Mouse (Mus musculus): ENCODE measurements around the gene Gm15262. TPM values are rescaled to one million over a fixed set of nuclear protein-coding genes. Genes with fewer than 3 reads are reported as not detected.
A peak's percentile ranks its signal among the peaks of the same experiment; 100 is the strongest.
"Not testable (repeated sequence)": the region's sequence is repeated elsewhere in the genome, so short reads cannot be mapped to it uniquely, and the experiment has no call there.

Gm15262 gene
- not detected in 2 replicates for polyA plus RNA-seq (2012; rRNA removed)

DNA sequence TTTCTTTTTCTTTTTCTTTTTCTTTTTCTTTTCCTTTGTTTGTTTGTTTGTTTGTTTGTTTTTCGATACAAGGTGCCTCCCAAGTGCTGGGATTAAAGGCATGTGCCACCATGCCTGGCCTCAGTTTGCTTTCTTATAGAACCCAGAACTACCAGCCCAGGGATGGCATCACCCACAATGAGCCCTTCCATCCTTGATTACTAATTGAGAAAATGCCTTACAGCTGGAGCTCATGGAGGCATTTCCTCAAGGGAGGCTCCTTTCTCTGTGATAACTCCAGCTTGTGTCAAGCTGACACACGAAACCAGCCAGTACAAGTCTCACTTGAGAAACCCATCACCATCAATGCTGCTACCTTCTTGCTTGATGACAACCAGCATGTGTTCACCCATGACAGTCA lies at the start of gene Gm15262:
Gene Gm15262 (plus strand): TSS at position 301 of the 400 bp plus-strand sequence.
- WGBS: 62% methylated on average over 2 of the region's 2 CpGs
- not testable (repeated sequence) for DNase-seq (ENCODE audit: low read depth, low spot score)

DNA sequence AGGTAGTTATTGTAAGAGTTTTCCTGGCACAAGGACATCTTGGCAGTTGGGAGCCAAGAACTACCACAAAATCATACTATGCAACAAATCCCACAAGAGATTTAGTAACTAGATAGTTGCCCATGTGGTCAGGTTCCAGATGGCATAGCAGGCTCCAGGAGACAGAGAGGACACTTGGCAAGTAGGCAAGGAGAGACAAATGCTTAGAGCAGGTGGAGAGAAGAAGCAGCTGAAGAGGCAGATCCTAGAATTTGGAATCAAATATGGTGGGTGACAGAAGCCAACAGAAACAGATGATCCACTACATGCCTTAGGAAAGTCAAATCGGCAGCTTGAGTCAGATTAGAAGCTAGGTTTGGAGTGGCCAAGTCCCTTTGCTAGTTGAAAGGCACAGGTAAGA lies 20.9 kb downstream of the Gm15262 start:
- 87% methylated on average over 1 of the region's 1 CpGs for WGBS
- DNase-seq (ENCODE audit: low read depth, low spot score): no peak

DNA sequence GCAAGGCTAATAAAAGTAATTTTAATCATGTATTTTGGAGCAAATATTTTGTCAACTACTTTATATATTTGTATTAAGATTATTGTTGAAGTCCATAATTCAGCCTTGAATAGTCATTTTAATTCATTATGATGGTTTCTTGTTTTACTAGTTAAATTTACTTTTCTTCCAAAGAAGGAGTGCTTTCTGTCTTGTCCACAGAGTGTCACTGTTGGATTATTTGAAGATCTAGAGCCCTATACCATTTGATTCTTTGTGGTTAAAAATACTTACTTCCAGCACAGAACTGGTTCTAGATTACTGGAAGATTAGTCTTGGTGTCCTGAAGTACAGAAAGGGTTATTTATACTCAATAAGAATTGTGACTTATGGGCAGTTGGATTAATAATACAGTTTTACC lies 29.2 kb downstream of the Gm15262 start:
- DNase-seq (ENCODE audit: low read depth, low spot score): no peak

DNA sequence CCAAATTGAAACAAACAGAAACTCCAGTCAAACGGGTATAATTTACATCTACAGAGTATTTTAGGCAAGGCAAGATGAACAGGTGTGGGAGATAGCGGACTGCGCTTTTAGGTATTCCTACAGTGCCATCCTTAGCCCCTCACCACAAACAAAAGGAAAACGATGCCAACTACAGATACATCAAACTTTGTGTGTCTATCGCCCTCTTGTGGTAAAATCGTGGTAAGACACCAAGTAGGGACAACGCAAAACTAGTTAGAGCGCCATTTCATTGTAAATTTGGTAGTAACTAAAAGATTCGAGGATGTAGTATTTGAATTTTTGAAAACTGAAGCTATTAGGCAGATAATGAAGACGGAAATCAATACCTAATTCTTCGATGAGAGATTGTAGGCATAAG lies 83.7 kb downstream of the Gm15262 start:
- 43% methylated on average over 11 of the region's 11 CpGs for WGBS
- no peak for DNase-seq (ENCODE audit: low read depth, low spot score)

DNA sequence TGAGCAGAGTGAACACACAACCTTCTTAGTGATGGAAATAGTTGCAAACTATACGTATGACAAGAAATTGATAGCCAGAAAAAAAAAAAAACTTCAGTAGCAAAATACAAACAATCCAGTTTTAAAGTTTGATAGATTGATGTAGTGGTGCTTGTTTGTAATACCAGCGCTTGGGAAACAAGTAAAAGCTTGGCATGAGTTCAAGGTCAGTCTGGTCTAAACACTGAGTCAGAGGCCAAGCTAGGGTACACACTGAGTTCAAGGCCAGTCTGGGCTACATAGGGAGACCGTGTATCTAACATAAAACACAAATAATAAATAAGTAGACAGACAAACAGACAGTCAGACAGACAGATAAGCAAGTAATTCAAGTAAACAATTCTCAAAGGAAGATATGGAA lies 84.2 kb downstream of the Gm15262 start:
- no peak for DNase-seq (ENCODE audit: low read depth, low spot score)
- 49% methylated on average over 3 of the region's 3 CpGs for WGBS

DNA sequence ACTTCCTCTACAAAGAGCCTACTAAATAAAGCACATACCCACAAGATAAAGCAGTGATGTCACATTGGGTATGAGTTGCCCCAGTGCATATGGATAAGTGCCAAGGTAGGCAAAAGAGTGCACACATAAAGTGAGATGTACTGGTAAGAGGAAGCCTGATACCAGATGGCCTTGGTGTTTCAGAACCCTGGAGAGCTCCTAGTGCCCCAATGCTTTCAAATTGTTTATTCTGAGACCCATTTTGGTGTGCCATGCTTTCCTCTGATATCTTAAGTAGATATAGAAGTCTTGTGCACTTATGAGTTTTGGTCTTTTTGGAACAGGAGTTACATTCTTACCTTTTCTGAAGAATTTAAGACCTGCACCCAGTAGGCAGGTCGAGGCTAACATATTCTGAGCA lies 88.3 kb downstream of the Gm15262 start:
- no peak for DNase-seq (ENCODE audit: low read depth, low spot score)
- WGBS: 37% methylated on average over 1 of the region's 1 CpGs

DNA sequence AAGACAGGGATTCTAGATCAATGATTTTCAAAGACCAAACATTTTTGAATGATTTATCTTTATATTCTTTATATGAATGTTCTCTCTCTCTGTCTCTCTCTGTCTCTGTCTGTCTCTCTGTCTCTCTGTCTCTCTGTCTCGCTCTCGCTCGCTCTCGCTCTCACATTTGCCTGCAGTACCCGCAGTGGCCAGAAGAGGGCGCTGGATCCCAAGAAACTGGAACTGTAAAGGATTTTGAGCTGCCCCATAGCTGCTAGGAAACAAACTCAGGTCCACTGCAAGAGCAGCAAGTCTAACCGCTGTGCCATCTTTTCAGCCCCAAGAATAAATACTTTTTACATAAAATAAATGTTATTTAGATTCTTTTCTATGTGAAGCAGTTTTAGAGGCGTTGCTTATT lies 98.5 kb downstream of the Gm15262 start:
- no peak for DNase-seq (ENCODE audit: low read depth, low spot score)
- 52% methylated on average over 8 of the region's 8 CpGs for WGBS

DNA sequence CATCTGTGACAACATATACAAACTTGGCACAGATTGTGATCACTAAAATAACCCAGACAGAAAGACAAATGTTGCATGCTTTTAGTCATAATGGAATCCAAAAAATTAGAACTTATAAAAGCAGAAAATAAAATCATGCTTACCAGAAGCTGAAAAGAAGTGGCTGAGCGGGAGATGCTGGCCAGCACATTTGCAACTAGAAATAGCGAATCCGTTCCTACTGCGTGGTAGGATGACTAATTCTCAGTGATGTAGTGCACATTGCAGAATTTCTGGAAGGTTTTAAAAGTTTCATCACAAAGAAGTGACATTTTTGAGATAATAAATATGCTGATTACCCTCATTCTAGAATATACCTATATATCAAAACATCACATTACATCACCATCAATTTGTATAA lies 100.7 kb downstream of the Gm15262 start:
- WGBS: 88% methylated on average over 4 of the region's 4 CpGs
- no peak for DNase-seq (ENCODE audit: low read depth, low spot score)

DNA sequence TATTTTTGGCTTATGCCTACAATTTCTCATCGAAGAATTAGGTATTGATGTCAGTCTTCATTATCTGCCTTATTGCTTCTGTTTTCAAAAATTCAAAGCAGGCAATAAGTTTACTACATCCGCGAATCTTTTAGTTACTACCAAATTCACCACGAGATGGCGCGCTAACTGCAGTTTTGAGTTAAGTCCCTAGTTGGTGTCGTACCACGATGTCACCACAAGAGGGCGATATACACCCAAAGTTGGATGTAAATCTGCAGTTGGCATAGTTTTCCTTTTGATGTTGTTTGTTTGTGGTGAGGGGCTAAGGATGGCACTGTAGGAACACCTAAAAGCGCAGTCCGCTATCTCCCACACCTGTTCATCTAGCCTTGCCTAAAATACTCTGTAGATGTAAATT lies 111.9 kb downstream of the Gm15262 start:
- DNase-seq (ENCODE audit: low read depth, low spot score): peak; percentile 33
- WGBS: 22% methylated on average over 11 of the region's 11 CpGs

DNA sequence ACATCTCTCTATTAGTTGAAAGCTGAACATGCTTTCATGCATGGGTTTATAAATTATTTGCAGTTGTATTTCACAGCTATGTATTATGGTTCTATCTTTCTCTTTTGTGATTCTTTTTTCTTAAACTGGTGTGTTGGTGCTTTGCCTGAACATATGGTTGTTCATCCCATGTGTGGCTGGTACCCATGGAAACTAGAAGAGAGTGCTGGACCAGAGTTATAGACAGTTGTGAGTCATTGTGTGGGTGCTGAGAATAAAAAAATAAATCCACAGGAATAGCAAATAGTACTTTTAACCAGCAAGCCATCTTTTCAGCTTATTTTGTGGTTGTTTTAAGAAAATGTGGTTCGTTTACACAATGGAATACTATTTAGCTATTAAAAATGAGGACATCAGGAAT lies 123.9 kb downstream of the Gm15262 start:
- DNase-seq (ENCODE audit: low read depth, low spot score): no peak
- WGBS: 43% methylated on average over 1 of the region's 1 CpGs

Other genes starting within 250 kb of the Gm15262 start
- 0.07 and 0.14 TPM in 2 replicates for gene Scml2, start 170.3 kb upstream of the Gm15262 start, polyA plus RNA-seq (2012; rRNA removed)